Mouse (Mus musculus) megakaryocyte, embryonic 14.5 days (primary cell): ENCODE data around the gene Actb. TPM values are rescaled to one million over a fixed set of nuclear protein-coding genes. Genes with fewer than 3 reads are reported as not detected.

Source experiments
- H3K27me3 ChIP-seq: replicated peaks from 2 replicates; pipeline ENCODE3; 2012; ENCODE audit warnings: inconsistent platforms
- H3K36me3 ChIP-seq: replicated peaks from 2 replicates; pipeline ENCODE3; 2012; ENCODE audit warnings: low read length, inconsistent platforms, mixed read lengths
- H3K4me1 ChIP-seq: 2 replicates; pipeline ENCODE4 v1.6.1; 2012; ENCODE audit warnings: inconsistent platforms
- H3K4me3 ChIP-seq: replicated peaks from 2 replicates; pipeline ENCODE3; 2012; ENCODE audit warnings: moderate library complexity, mild to moderate bottlenecking, inconsistent platforms
- H3K9me3 ChIP-seq: 2 replicates; pipeline ENCODE4 v1.6.1; 2012; ENCODE audit warnings: inconsistent platforms
- FLI1 ChIP-seq: IDR thresholded peaks from 2 replicates; pipeline ENCODE4 v1.6.1; 2012; ENCODE audit warnings: low read length, inconsistent platforms, mixed read lengths
- GATA1 ChIP-seq: IDR thresholded peaks from 3 replicates; pipeline ENCODE4 v1.6.1; 2012; ENCODE audit warnings: mixed read lengths, low read length, inconsistent platforms, borderline replicate concordance
- polyA plus RNA-seq: library from polyadenylated mRNA; stranded (reverse); fragments of >175 nt; gene quantifications from 2 replicates; pipeline ENCODE4 v1.2.3, GENCODE M21; 2012; ENCODE audit warnings: low replicate concordance; ENCODE audit not compliant: insufficient read depth

The Actb gene
- polyA plus RNA-seq, 1 experiment: 9,487 TPM

GRCm38 (mm10) chr5:142902506-142903314 lies 3.8 kb downstream of the Actb start:
- Histone ChIP-seq H3K36me3 (peaks cover 77% of the 10 kb centered on the region), H3K4me1 (peaks cover 79% of the 10 kb centered on the region), H3K9me3 (no peaks in the 10 kb centered on the region), H3K27me3 (no peaks in the 10 kb centered on the region), H3K4me3 (peak overlapping the region; percentile 76)
- TF ChIP-seq FLI1 (no peak), GATA1 (no peak)

- Histone ChIP-seq H3K4me1 (peaks cover 77% of the 10 kb centered on the region), H3K4me3 (peak overlapping the region; percentile 76), H3K9me3 (no peaks in the 10 kb centered on the region), H3K36me3 (peaks cover 81% of the 10 kb centered on the region), H3K27me3 (no peaks in the 10 kb centered on the region)
- no peak for TF ChIP-seq GATA1
- TF ChIP-seq FLI1: no peak
Observed at GRCm38 (mm10) chr5:142901846-142902505, 4.6 kb downstream of the Actb start.

GRCm38 (mm10) chr5:142901355-142901802 lies 5.2 kb downstream of the Actb start:
- H3K4me3 ChIP-seq: peak overlapping the region; percentile 2
- H3K27me3 ChIP-seq: no peaks in the 10 kb centered on the region
- TF ChIP-seq FLI1: no peak
- H3K36me3 ChIP-seq: peaks cover 80% of the 10 kb centered on the region
- H3K4me1 ChIP-seq: peaks cover 81% of the 10 kb centered on the region
- no peaks in the 10 kb centered on the region for H3K9me3 ChIP-seq

- peak overlapping the region; percentile 4 for H3K4me3 ChIP-seq
- H3K4me1 ChIP-seq: peaks cover 87% of the 10 kb centered on the region
- TF ChIP-seq GATA1 (no peak), FLI1 (no peak)
- H3K36me3 ChIP-seq: peaks cover 78% of the 10 kb centered on the region
- no peaks in the 10 kb centered on the region for H3K9me3 ChIP-seq
- H3K27me3 ChIP-seq: no peaks in the 10 kb centered on the region
Observed at GRCm38 (mm10) chr5:142900651-142901050, 5.9 kb downstream of the Actb start.

GRCm38 (mm10) chr5:142899932-142900533 lies 6.5 kb downstream of the Actb start:
- Histone ChIP-seq H3K4me3 (no peak overlapping the region), H3K4me1 (peaks cover 88% of the 10 kb centered on the region), H3K27me3 (no peaks in the 10 kb centered on the region), H3K36me3 (peaks cover 72% of the 10 kb centered on the region), H3K9me3 (no peaks in the 10 kb centered on the region)
- TF ChIP-seq GATA1: no peak
- TF ChIP-seq FLI1: no peak

- Histone ChIP-seq H3K4me3 (peak overlapping the region; percentile 51), H3K4me1 (peaks cover 87% of the 10 kb centered on the region), H3K36me3 (peaks cover 63% of the 10 kb centered on the region), H3K9me3 (no peaks in the 10 kb centered on the region), H3K27me3 (no peaks in the 10 kb centered on the region)
- TF ChIP-seq FLI1 (no peak), GATA1 (no peak)
Observed at GRCm38 (mm10) chr5:142899057-142899601, 7.4 kb downstream of the Actb start.

- no peaks in the 10 kb centered on the region for H3K27me3 ChIP-seq
- no peak for TF ChIP-seq GATA1
- TF ChIP-seq FLI1: no peak
- peaks cover 56% of the 10 kb centered on the region for H3K36me3 ChIP-seq
- no peaks in the 10 kb centered on the region for H3K9me3 ChIP-seq
- peaks cover 88% of the 10 kb centered on the region for H3K4me1 ChIP-seq
- no peak overlapping the region for H3K4me3 ChIP-seq
Observed at GRCm38 (mm10) chr5:142898316-142898715, 8.2 kb downstream of the Actb start.

GRCm38 (mm10) chr5:142897568-142898248 lies 8.8 kb downstream of the Actb start:
- H3K4me3 ChIP-seq: no peak overlapping the region
- TF ChIP-seq FLI1: no peak
- H3K4me1 ChIP-seq: peaks cover 86% of the 10 kb centered on the region
- no peaks in the 10 kb centered on the region for H3K9me3 ChIP-seq
- H3K36me3 ChIP-seq: peaks cover 50% of the 10 kb centered on the region
- no peaks in the 10 kb centered on the region for H3K27me3 ChIP-seq

- TF ChIP-seq GATA1 (no peak), FLI1 (no peak)
- Histone ChIP-seq H3K4me3 (peak overlapping the region; percentile 89), H3K36me3 (peaks cover 40% of the 10 kb centered on the region), H3K9me3 (no peaks in the 10 kb centered on the region), H3K27me3 (no peaks in the 10 kb centered on the region), H3K4me1 (peaks cover 81% of the 10 kb centered on the region)
Observed at GRCm38 (mm10) chr5:142896713-142897112, 9.8 kb downstream of the Actb start.
